Mouse (Mus musculus) small intestine, adult 2 months (tissue): ENCODE measurements around the gene Nt5c2. TPM values are rescaled to one million over a fixed set of nuclear protein-coding genes. Genes with fewer than 3 reads are reported as not detected.

ENCODE experiments used
- H3K27ac ChIP-seq: fragments of 200-500 bp; 2 replicates; pipeline ENCODE4 v1.5.1; 2012; ENCODE audit warnings: low read depth, low read length, control low read depth, inconsistent platforms; ENCODE audit not compliant: insufficient read depth
- H3K27me3 ChIP-seq: fragments of 200-500 bp; 2 replicates; pipeline ENCODE4 v1.6.1; 2012; ENCODE audit warnings: mild to moderate bottlenecking, moderate library complexity, low read length, inconsistent platforms; ENCODE audit not compliant: control insufficient read depth, insufficient read depth
- H3K36me3 ChIP-seq: fragments of 200-500 bp; 2 replicates; pipeline ENCODE4 v1.6.1; 2012; ENCODE audit warnings: mild to moderate bottlenecking, low read length, control low read depth, inconsistent platforms; ENCODE audit not compliant: control insufficient read depth, insufficient read depth
- H3K4me1 ChIP-seq: fragments of 200-500 bp; 2 replicates; pipeline ENCODE4 v1.6.1; 2012; ENCODE audit warnings: low read length, inconsistent platforms, mixed read lengths; ENCODE audit not compliant: control insufficient read depth, insufficient read depth, insufficient read length
- H3K4me3 ChIP-seq: fragments of 200-500 bp; 2 replicates; pipeline ENCODE4 v1.5.1; 2012; ENCODE audit warnings: low read depth, mild to moderate bottlenecking, control low read depth, inconsistent platforms, low read length, moderate library complexity
- CTCF ChIP-seq: fragments of 200-500 bp; IDR thresholded peaks from 2 replicates; pipeline ENCODE4 v1.5.1; 2012; ENCODE audit warnings: low read depth, mild to moderate bottlenecking, control low read depth, inconsistent platforms, low read length, moderate library complexity, mixed read lengths; ENCODE audit not compliant: insufficient replicate concordance, insufficient read length; ENCODE audit errors: extremely low read depth
- POLR2A ChIP-seq: fragments of 200-500 bp; IDR thresholded peaks from 2 replicates; pipeline ENCODE4 v1.6.1; 2012; ENCODE audit warnings: low read depth, mild to moderate bottlenecking, control low read depth, inconsistent platforms, low read length, moderate library complexity
- WGBS: fragments of 180-500 bp; shearing (Covaris S2); methylation state at CpG from one replicate; pipeline ENCODE4 v1.1.7; 2018; 5-methylcytosine and 5-hydroxymethylcytosine counted together
- polyA plus RNA-seq: library from polyadenylated mRNA; depleted of rRNA; stranded (reverse); fragments of >200 nt; gene quantifications from 2 replicates; pipeline ENCODE4 v1.2.3, GENCODE M21; 2012

Nt5c2 gene
- polyA plus RNA-seq, 1 experiment = 6.1 TPM

- Histone ChIP-seq H3K36me3 (no peaks in the 10 kb centered on the region), H3K27ac (no peak overlapping the region), H3K4me3 (no peak overlapping the region), H3K4me1 (peaks cover 10% of the 10 kb centered on the region), H3K27me3 (peaks cover 33% of the 10 kb centered on the region)
- no peak for TF ChIP-seq CTCF
- TF ChIP-seq POLR2A = no peak
- 1% methylated on average over 15 of the region's 15 CpGs for WGBS
Measured at GRCm38 (mm10) chr19:47016487-47016886, 1.5 kb upstream of the Nt5c2 start.

DNA sequence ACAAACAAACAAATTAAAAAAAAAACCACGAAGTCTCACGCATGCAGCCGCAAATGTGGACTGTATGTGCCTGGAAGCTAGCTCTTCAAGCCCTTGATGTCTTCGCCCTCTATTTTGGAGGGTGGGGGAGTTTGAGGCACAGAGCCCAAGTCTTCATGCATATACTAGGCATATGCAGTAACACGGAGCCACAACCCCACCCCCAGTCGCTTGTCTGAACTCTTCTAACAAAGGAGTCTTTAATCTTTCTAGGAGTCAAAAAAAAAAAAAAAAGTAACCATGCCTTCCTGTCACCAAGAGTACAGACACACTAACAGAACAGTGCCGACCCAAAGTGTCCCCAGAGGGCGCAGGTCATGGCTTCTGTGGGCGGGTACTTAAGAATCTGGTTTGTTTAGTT lies 1.0 kb upstream of the Nt5c2 start:
- Histone ChIP-seq H3K27ac (no peak overlapping the region), H3K27me3 (peaks cover 33% of the 10 kb centered on the region), H3K4me3 (no peak overlapping the region), H3K36me3 (no peaks in the 10 kb centered on the region), H3K4me1 (peaks cover 10% of the 10 kb centered on the region)
- 11% methylated on average over 9 of the region's 9 CpGs for WGBS
- TF ChIP-seq CTCF (no peak), POLR2A (no peak)

GRCm38 (mm10) chr19:47015396-47015795 lies 443 bp upstream of the Nt5c2 start:
- 4% methylated on average over 37 of the region's 37 CpGs for WGBS
- Histone ChIP-seq H3K27ac (no peak overlapping the region), H3K4me3 (peak overlapping the region; percentile 43), H3K27me3 (peaks cover 33% of the 10 kb centered on the region), H3K4me1 (peaks cover 10% of the 10 kb centered on the region), H3K36me3 (no peaks in the 10 kb centered on the region)
- TF ChIP-seq POLR2A (no peak), CTCF (no peak)

- H3K4me1 ChIP-seq = peaks cover 10% of the 10 kb centered on the region
- no peak for TF ChIP-seq CTCF
- TF ChIP-seq POLR2A = no peak
- no peak overlapping the region; the same call in 1 of the 2 replicates for H3K4me3 ChIP-seq
- WGBS = 4% methylated on average over 11 of the region's 11 CpGs
- H3K27me3 ChIP-seq = peaks cover 33% of the 10 kb centered on the region
- H3K27ac ChIP-seq = no peak overlapping the region
- H3K36me3 ChIP-seq = no peaks in the 10 kb centered on the region
Measured at GRCm38 (mm10) chr19:47014159-47014446, 850 bp downstream of the Nt5c2 start.

- Histone ChIP-seq H3K27ac (no peak overlapping the region), H3K36me3 (no peaks in the 10 kb centered on the region), H3K27me3 (peaks cover 33% of the 10 kb centered on the region), H3K4me1 (peaks cover 10% of the 10 kb centered on the region), H3K4me3 (no peak overlapping the region)
- TF ChIP-seq CTCF (no peak), POLR2A (no peak)
- 14% methylated on average over 20 of the region's 20 CpGs for WGBS
Measured at GRCm38 (mm10) chr19:47013340-47014158, 1.4 kb downstream of the Nt5c2 start.

GRCm38 (mm10) chr19:47012521-47013130 lies 2.3 kb downstream of the Nt5c2 start:
- WGBS = 81% methylated on average over 15 of the region's 15 CpGs

GRCm38 (mm10) chr19:47009943-47010342 lies 5.0 kb downstream of the Nt5c2 start:
- Histone ChIP-seq H3K27me3 (peaks cover 19% of the 10 kb centered on the region), H3K4me3 (no peak overlapping the region), H3K36me3 (no peaks in the 10 kb centered on the region), H3K27ac (no peak overlapping the region), H3K4me1 (peaks cover 4% of the 10 kb centered on the region)
- WGBS = 59% methylated on average over 5 of the region's 5 CpGs
- TF ChIP-seq POLR2A = no peak
- no peak for TF ChIP-seq CTCF

More at GRCm38 (mm10) chr19:47012521-47013130, 2.3 kb downstream of the Nt5c2 start:
- Histone ChIP-seq H3K4me3 (no peak overlapping the region), H3K27me3 (peaks cover 33% of the 10 kb centered on the region), H3K4me1 (peaks cover 10% of the 10 kb centered on the region), H3K27ac (no peak overlapping the region), H3K36me3 (no peaks in the 10 kb centered on the region)
- no peak for TF ChIP-seq CTCF
- TF ChIP-seq POLR2A = no peak
